Mouse (Mus musculus): Measurements from ENCODE around the gene Zfp276. TPM values are rescaled to one million over a fixed set of nuclear protein-coding genes. Genes with fewer than 3 reads are reported as not detected.
"Not testable (repeated sequence)": the region's sequence is repeated elsewhere in the genome, so short reads cannot be mapped to it uniquely, and the experiment has no call there.

The Zfp276 gene
- polyA plus RNA-seq, 1 experiment from 2014 or later = 5.5 TPM

DNA sequence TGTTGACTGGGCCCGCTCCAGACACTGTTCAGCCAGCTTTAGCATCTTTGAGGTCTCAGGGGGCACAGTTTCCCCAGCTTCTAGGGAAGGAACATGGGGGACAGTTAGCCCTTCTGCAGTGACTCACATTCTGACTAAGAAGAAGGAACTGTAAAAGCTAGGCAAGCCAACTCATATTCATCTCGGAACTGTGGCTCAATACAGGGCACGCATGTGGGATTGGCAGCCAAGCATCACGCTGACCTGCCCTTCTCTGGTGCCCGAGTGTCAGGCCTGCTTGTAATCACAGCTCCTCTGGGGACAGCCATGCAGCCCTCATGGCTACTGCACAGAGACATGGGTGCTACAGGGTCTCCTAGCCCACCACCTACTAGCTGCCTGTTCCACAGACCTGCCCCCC is 3.1 kb upstream of the Zfp276 start:
- TF ChIP-seq CTCF (IDR thresholded peaks at IDR 0.05; ENCODE audit: low read depth) (no peak), EP300 (IDR thresholded peaks at IDR 0.05; ENCODE audit: low read depth) (no peak)
- Histone ChIP-seq H3K27me3 (ENCODE audit: insufficient read depth, low read length) (no peaks in the 10 kb centered on the region), H3K36me3 (replicated peaks; ENCODE audit: insufficient read depth, low read length) (peaks cover 36% of the 10 kb centered on the region), H3K4me3 (ENCODE audit: low read depth, low read length) (no peak overlapping the region), H3K9me3 (ENCODE audit: low read length) (no peaks in the 10 kb centered on the region), H3K4me1 (ENCODE audit: insufficient read depth) (peaks cover 14% of the 10 kb centered on the region), H3K9ac (replicated peaks) (no peak overlapping the region), H3K4me2 (ENCODE audit: low read depth, low read length) (no peak overlapping the region), H3K27ac (ENCODE audit: low read depth) (no peak overlapping the region)
- no peak for ATAC-seq
- 88% methylated on average over 5 of the region's 5 CpGs for WGBS (ENCODE audit: insufficient replicate concordance)
- DNase-seq = no peak

DNA sequence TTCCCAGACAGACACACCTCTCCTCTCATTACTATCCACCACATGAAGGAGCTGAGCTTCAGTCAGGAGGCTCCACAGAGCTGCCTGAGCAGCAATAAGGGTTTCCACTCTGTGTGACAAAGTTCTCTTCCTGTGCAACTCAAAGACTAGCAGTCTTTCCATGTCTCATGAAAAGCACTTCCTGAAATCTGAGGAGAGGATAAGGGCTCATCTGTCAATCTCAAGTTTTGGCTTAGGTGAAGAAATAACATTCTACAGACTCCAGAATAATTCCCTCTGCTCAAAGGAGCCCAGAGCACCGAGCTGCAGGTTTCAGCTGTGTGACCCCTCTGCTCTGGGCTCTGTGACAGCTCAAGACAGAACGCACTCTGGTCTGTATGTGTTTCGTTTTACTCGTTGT is 1.1 kb upstream of the Zfp276 start:
- H3K9ac ChIP-seq (replicated peaks) = peak overlapping the region; percentile 93; the same call in 1 of the 2 replicates
- ATAC-seq (no peak), DNase-seq (no peak)
- TF ChIP-seq CTCF (IDR thresholded peaks at IDR 0.05; ENCODE audit: low read depth) (no peak), EP300 (IDR thresholded peaks at IDR 0.05; ENCODE audit: low read depth) (no peak)
- WGBS (ENCODE audit: insufficient replicate concordance) = 52% methylated on average over 4 of the region's 4 CpGs
- H3K4me2 ChIP-seq (ENCODE audit: low read depth, low read length) = peak overlapping the region; percentile 77
- peaks cover 38% of the 10 kb centered on the region for H3K36me3 ChIP-seq (replicated peaks; ENCODE audit: insufficient read depth, low read length)
- H3K27me3 ChIP-seq (ENCODE audit: insufficient read depth, low read length) = no peaks in the 10 kb centered on the region
- no peak overlapping the region for H3K27ac ChIP-seq (ENCODE audit: low read depth)
- peaks cover 18% of the 10 kb centered on the region for H3K4me1 ChIP-seq (ENCODE audit: insufficient read depth)
- H3K9me3 ChIP-seq (ENCODE audit: low read length) = no peaks in the 10 kb centered on the region
- H3K4me3 ChIP-seq (ENCODE audit: low read depth, low read length) = peak overlapping the region; percentile 90

- no peak for DNase-seq
- Histone ChIP-seq H3K36me3 (replicated peaks; ENCODE audit: insufficient read depth, low read length) (peaks cover 36% of the 10 kb centered on the region), H3K4me1 (ENCODE audit: insufficient read depth) (peaks cover 18% of the 10 kb centered on the region), H3K27me3 (ENCODE audit: insufficient read depth, low read length) (no peaks in the 10 kb centered on the region), H3K9ac (replicated peaks) (peak overlapping the region; percentile 93), H3K27ac (ENCODE audit: low read depth) (peak overlapping the region; percentile 92), H3K9me3 (ENCODE audit: low read length) (no peaks in the 10 kb centered on the region), H3K4me2 (ENCODE audit: low read depth, low read length) (peak overlapping the region; percentile 77), H3K4me3 (ENCODE audit: low read depth, low read length) (peak overlapping the region; percentile 90)
- no peak for TF ChIP-seq EP300 (IDR thresholded peaks at IDR 0.05; ENCODE audit: low read depth)
- no peak for TF ChIP-seq CTCF (IDR thresholded peaks at IDR 0.05; ENCODE audit: low read depth)
- peak; percentile 16 for ATAC-seq
- under 1% methylated on average over 36 of the region's 40 CpGs for WGBS (ENCODE audit: insufficient replicate concordance)
Observed at GRCm38 (mm10) chr8:123253451-123254098, 420 bp upstream of the Zfp276 start.

GRCm38 (mm10) chr8:123255170-123255569 is 1.2 kb downstream of the Zfp276 start:
- peak overlapping the region; percentile 77 for H3K4me2 ChIP-seq (ENCODE audit: low read depth, low read length)
- no peaks in the 10 kb centered on the region for H3K27me3 ChIP-seq (ENCODE audit: insufficient read depth, low read length)
- H3K9me3 ChIP-seq (ENCODE audit: low read length) = no peaks in the 10 kb centered on the region
- peaks cover 44% of the 10 kb centered on the region for H3K36me3 ChIP-seq (replicated peaks; ENCODE audit: insufficient read depth, low read length)
- peak overlapping the region; percentile 92 for H3K27ac ChIP-seq (ENCODE audit: low read depth)
- ATAC-seq = no peak
- TF ChIP-seq EP300 (IDR thresholded peaks at IDR 0.05; ENCODE audit: low read depth) (no peak), CTCF (IDR thresholded peaks at IDR 0.05; ENCODE audit: low read depth) (peak; percentile 44)
- DNase-seq = no peak
- WGBS (ENCODE audit: insufficient replicate concordance) = 62% methylated on average over 6 of the region's 6 CpGs
- H3K4me3 ChIP-seq (ENCODE audit: low read depth, low read length) = peak overlapping the region; percentile 90
- H3K9ac ChIP-seq (replicated peaks) = peak overlapping the region; percentile 93
- peaks cover 18% of the 10 kb centered on the region for H3K4me1 ChIP-seq (ENCODE audit: insufficient read depth)

DNA sequence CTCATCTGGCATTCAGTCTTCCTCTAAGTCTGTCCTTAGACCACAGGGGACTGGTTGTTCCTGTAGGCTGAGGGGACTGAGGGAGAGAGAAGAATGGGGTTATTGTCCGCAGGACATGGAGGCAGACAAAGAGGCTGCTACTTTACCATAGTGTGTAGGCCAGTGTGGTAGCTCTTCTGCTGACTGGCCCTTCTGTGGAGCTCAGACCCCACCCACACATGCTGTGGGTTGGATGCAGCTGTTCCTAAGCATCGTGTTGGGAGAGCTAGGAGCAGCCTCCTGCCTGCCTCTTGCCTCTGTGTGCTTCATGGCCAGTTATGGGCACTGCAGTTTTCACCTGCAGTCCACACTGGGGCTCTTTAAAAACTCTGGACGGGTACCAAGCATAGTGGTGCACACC is 3.1 kb downstream of the Zfp276 start:
- no peak for ATAC-seq
- Histone ChIP-seq H3K9me3 (ENCODE audit: low read length) (no peaks in the 10 kb centered on the region), H3K4me1 (ENCODE audit: insufficient read depth) (peaks cover 18% of the 10 kb centered on the region), H3K9ac (replicated peaks) (no peak overlapping the region), H3K4me3 (ENCODE audit: low read depth, low read length) (no peak overlapping the region), H3K4me2 (ENCODE audit: low read depth, low read length) (no peak overlapping the region), H3K27me3 (ENCODE audit: insufficient read depth, low read length) (no peaks in the 10 kb centered on the region), H3K27ac (ENCODE audit: low read depth) (no peak overlapping the region), H3K36me3 (replicated peaks; ENCODE audit: insufficient read depth, low read length) (peaks cover 37% of the 10 kb centered on the region)
- TF ChIP-seq CTCF (IDR thresholded peaks at IDR 0.05; ENCODE audit: low read depth) (no peak), EP300 (IDR thresholded peaks at IDR 0.05; ENCODE audit: low read depth) (no peak)
- no peak for DNase-seq
- WGBS (ENCODE audit: insufficient replicate concordance) = 84% methylated on average over 3 of the region's 3 CpGs

GRCm38 (mm10) chr8:123257593-123257992 is 3.6 kb downstream of the Zfp276 start:
- 78% methylated on average over 7 of the region's 8 CpGs for WGBS (ENCODE audit: insufficient replicate concordance)
- not testable (repeated sequence) for H3K27me3 ChIP-seq (ENCODE audit: insufficient read depth, low read length); H3K4me3 ChIP-seq (ENCODE audit: low read depth, low read length); H3K4me2 ChIP-seq (ENCODE audit: low read depth, low read length); DNase-seq; H3K9me3 ChIP-seq (ENCODE audit: low read length); H3K27ac ChIP-seq (ENCODE audit: low read depth); ATAC-seq; H3K9ac ChIP-seq (replicated peaks)
- H3K36me3 ChIP-seq (replicated peaks; ENCODE audit: insufficient read depth, low read length) = peaks cover 38% of the 10 kb centered on the region
- peaks cover 18% of the 10 kb centered on the region for H3K4me1 ChIP-seq (ENCODE audit: insufficient read depth)

Data from liver, postnatal 0 days (tissue).